Mouse (Mus musculus): ENCODE results near the gene Mtf2. TPM values are rescaled to one million over a fixed set of nuclear protein-coding genes. Genes with fewer than 3 reads are reported as not detected.
"Not testable (repeated sequence)": the region's sequence is repeated elsewhere in the genome, so short reads cannot be mapped to it uniquely, and the experiment has no call there.

Gene Mtf2
- polyA plus RNA-seq, 1 experiment from 2014 or later: 27.3 TPM

- no peak overlapping the region for H3K9ac ChIP-seq (ENCODE audit: low read depth, low read length)
- H3K4me3 ChIP-seq (ENCODE audit: low read depth, low read length): no peak overlapping the region
- H3K4me1 ChIP-seq (ENCODE audit: control insufficient read depth, low read depth, low read length): no peaks in the 10 kb centered on the region
- no peaks in the 10 kb centered on the region for H3K27me3 ChIP-seq (ENCODE audit: control insufficient read depth, insufficient read depth, low read depth, low read length)
- no peak overlapping the region for H3K27ac ChIP-seq (ENCODE audit: low read length)
- no peak for ATAC-seq (ENCODE audit: low read depth)
- WGBS (ENCODE audit: insufficient replicate concordance): 42% methylated on average over 2 of the region's 2 CpGs
- no peaks in the 10 kb centered on the region for H3K36me3 ChIP-seq (ENCODE audit: control insufficient read depth, insufficient read depth)
- H3K9me3 ChIP-seq (replicated peaks; ENCODE audit: control insufficient read depth, low read length): no peaks in the 10 kb centered on the region
- no peak overlapping the region for H3K4me2 ChIP-seq (ENCODE audit: low read depth, low read length)
These were observed 30.0 kb upstream of the Mtf2 start for GRCm38 (mm10) chr5:108035523-108035922.

- ATAC-seq (ENCODE audit: low read depth): no peak
- 69% methylated on average over 5 of the region's 5 CpGs for WGBS (ENCODE audit: insufficient replicate concordance)
- Histone ChIP-seq H3K36me3 (ENCODE audit: control insufficient read depth, insufficient read depth) (no peaks in the 10 kb centered on the region), H3K4me1 (ENCODE audit: control insufficient read depth, low read depth, low read length) (no peaks in the 10 kb centered on the region), H3K27me3 (ENCODE audit: control insufficient read depth, insufficient read depth, low read depth, low read length) (no peaks in the 10 kb centered on the region), H3K9me3 (replicated peaks; ENCODE audit: control insufficient read depth, low read length) (no peaks in the 10 kb centered on the region), H3K9ac (ENCODE audit: low read depth, low read length) (no peak overlapping the region), H3K4me2 (ENCODE audit: low read depth, low read length) (no peak overlapping the region), H3K4me3 (ENCODE audit: low read depth, low read length) (no peak overlapping the region), H3K27ac (ENCODE audit: low read length) (no peak overlapping the region)
These were observed 23.4 kb upstream of the Mtf2 start for GRCm38 (mm10) chr5:108042061-108042460.

GRCm38 (mm10) chr5:108043908-108044307 lies 21.6 kb upstream of the Mtf2 start:
- H3K9ac ChIP-seq (ENCODE audit: low read depth, low read length): no peak overlapping the region
- H3K27ac ChIP-seq (ENCODE audit: low read length): no peak overlapping the region
- no peaks in the 10 kb centered on the region for H3K9me3 ChIP-seq (replicated peaks; ENCODE audit: control insufficient read depth, low read length)
- no peak overlapping the region for H3K4me2 ChIP-seq (ENCODE audit: low read depth, low read length)
- no peaks in the 10 kb centered on the region for H3K27me3 ChIP-seq (ENCODE audit: control insufficient read depth, insufficient read depth, low read depth, low read length)
- H3K4me3 ChIP-seq (ENCODE audit: low read depth, low read length): no peak overlapping the region
- 67% methylated on average over 1 of the region's 1 CpGs for WGBS (ENCODE audit: insufficient replicate concordance)
- H3K4me1 ChIP-seq (ENCODE audit: control insufficient read depth, low read depth, low read length): no peaks in the 10 kb centered on the region
- no peaks in the 10 kb centered on the region for H3K36me3 ChIP-seq (ENCODE audit: control insufficient read depth, insufficient read depth)
- no peak for ATAC-seq (ENCODE audit: low read depth)

GRCm38 (mm10) chr5:108049711-108050268 lies 15.7 kb upstream of the Mtf2 start:
- Histone ChIP-seq H3K4me3 (ENCODE audit: low read depth, low read length) (no peak overlapping the region), H3K27ac (ENCODE audit: low read length) (no peak overlapping the region), H3K4me2 (ENCODE audit: low read depth, low read length) (no peak overlapping the region), H3K9me3 (replicated peaks; ENCODE audit: control insufficient read depth, low read length) (no peaks in the 10 kb centered on the region), H3K27me3 (ENCODE audit: control insufficient read depth, insufficient read depth, low read depth, low read length) (no peaks in the 10 kb centered on the region), H3K9ac (ENCODE audit: low read depth, low read length) (no peak overlapping the region), H3K4me1 (ENCODE audit: control insufficient read depth, low read depth, low read length) (no peaks in the 10 kb centered on the region), H3K36me3 (ENCODE audit: control insufficient read depth, insufficient read depth) (no peaks in the 10 kb centered on the region)
- WGBS (ENCODE audit: insufficient replicate concordance): 23% methylated on average over 3 of the region's 3 CpGs
- ATAC-seq (ENCODE audit: low read depth): no peak

GRCm38 (mm10) chr5:108051026-108051425 lies 14.4 kb upstream of the Mtf2 start:
- WGBS (ENCODE audit: insufficient replicate concordance): 69% methylated on average over 2 of the region's 2 CpGs
- H3K36me3 ChIP-seq (ENCODE audit: control insufficient read depth, insufficient read depth): no peaks in the 10 kb centered on the region
- H3K9me3 ChIP-seq (replicated peaks; ENCODE audit: control insufficient read depth, low read length): no peaks in the 10 kb centered on the region
- H3K4me2 ChIP-seq (ENCODE audit: low read depth, low read length): no peak overlapping the region
- H3K9ac ChIP-seq (ENCODE audit: low read depth, low read length): no peak overlapping the region
- no peaks in the 10 kb centered on the region for H3K4me1 ChIP-seq (ENCODE audit: control insufficient read depth, low read depth, low read length)
- H3K4me3 ChIP-seq (ENCODE audit: low read depth, low read length): no peak overlapping the region
- H3K27me3 ChIP-seq (ENCODE audit: control insufficient read depth, insufficient read depth, low read depth, low read length): no peaks in the 10 kb centered on the region
- H3K27ac ChIP-seq (ENCODE audit: low read length): no peak overlapping the region
- no peak for ATAC-seq (ENCODE audit: low read depth)

- H3K27me3 ChIP-seq (ENCODE audit: control insufficient read depth, insufficient read depth, low read depth, low read length); H3K36me3 ChIP-seq (ENCODE audit: control insufficient read depth, insufficient read depth); H3K9ac ChIP-seq (ENCODE audit: low read depth, low read length); H3K4me1 ChIP-seq (ENCODE audit: control insufficient read depth, low read depth, low read length); ATAC-seq (ENCODE audit: low read depth); H3K4me2 ChIP-seq (ENCODE audit: low read depth, low read length); H3K4me3 ChIP-seq (ENCODE audit: low read depth, low read length); H3K9me3 ChIP-seq (replicated peaks; ENCODE audit: control insufficient read depth, low read length); H3K27ac ChIP-seq (ENCODE audit: low read length): not testable (repeated sequence)
- 76% methylated on average over 9 of the region's 9 CpGs for WGBS (ENCODE audit: insufficient replicate concordance)
These were observed 13.7 kb upstream of the Mtf2 start for GRCm38 (mm10) chr5:108051727-108052126.

GRCm38 (mm10) chr5:108052200-108052599 lies 13.3 kb upstream of the Mtf2 start:
- Histone ChIP-seq H3K36me3 (ENCODE audit: control insufficient read depth, insufficient read depth) (no peaks in the 10 kb centered on the region), H3K4me1 (ENCODE audit: control insufficient read depth, low read depth, low read length) (no peaks in the 10 kb centered on the region), H3K9ac (ENCODE audit: low read depth, low read length) (no peak overlapping the region), H3K27me3 (ENCODE audit: control insufficient read depth, insufficient read depth, low read depth, low read length) (no peaks in the 10 kb centered on the region), H3K4me3 (ENCODE audit: low read depth, low read length) (no peak overlapping the region), H3K9me3 (replicated peaks; ENCODE audit: control insufficient read depth, low read length) (no peaks in the 10 kb centered on the region), H3K27ac (ENCODE audit: low read length) (no peak overlapping the region), H3K4me2 (ENCODE audit: low read depth, low read length) (no peak overlapping the region)
- ATAC-seq (ENCODE audit: low read depth): no peak
- 71% methylated on average over 1 of the region's 1 CpGs for WGBS (ENCODE audit: insufficient replicate concordance)

- Histone ChIP-seq H3K4me2 (ENCODE audit: low read depth, low read length) (no peak overlapping the region), H3K36me3 (ENCODE audit: control insufficient read depth, insufficient read depth) (no peaks in the 10 kb centered on the region), H3K27ac (ENCODE audit: low read length) (no peak overlapping the region), H3K27me3 (ENCODE audit: control insufficient read depth, insufficient read depth, low read depth, low read length) (no peaks in the 10 kb centered on the region), H3K9me3 (replicated peaks; ENCODE audit: control insufficient read depth, low read length) (no peaks in the 10 kb centered on the region), H3K9ac (ENCODE audit: low read depth, low read length) (no peak overlapping the region), H3K4me1 (ENCODE audit: control insufficient read depth, low read depth, low read length) (no peaks in the 10 kb centered on the region), H3K4me3 (ENCODE audit: low read depth, low read length) (no peak overlapping the region)
- no peak for ATAC-seq (ENCODE audit: low read depth)
- 62% methylated on average over 6 of the region's 6 CpGs for WGBS (ENCODE audit: insufficient replicate concordance)
These were observed 11.9 kb upstream of the Mtf2 start for GRCm38 (mm10) chr5:108053566-108053965.

- Histone ChIP-seq H3K9ac (ENCODE audit: low read depth, low read length) (no peak overlapping the region), H3K9me3 (replicated peaks; ENCODE audit: control insufficient read depth, low read length) (no peaks in the 10 kb centered on the region), H3K4me2 (ENCODE audit: low read depth, low read length) (no peak overlapping the region), H3K4me3 (ENCODE audit: low read depth, low read length) (no peak overlapping the region), H3K4me1 (ENCODE audit: control insufficient read depth, low read depth, low read length) (no peaks in the 10 kb centered on the region), H3K36me3 (ENCODE audit: control insufficient read depth, insufficient read depth) (no peaks in the 10 kb centered on the region), H3K27ac (ENCODE audit: low read length) (no peak overlapping the region), H3K27me3 (ENCODE audit: control insufficient read depth, insufficient read depth, low read depth, low read length) (no peaks in the 10 kb centered on the region)
- no peak for ATAC-seq (ENCODE audit: low read depth)
- WGBS (ENCODE audit: insufficient replicate concordance): 83% methylated on average over 9 of the region's 9 CpGs
These were observed 5.1 kb upstream of the Mtf2 start for GRCm38 (mm10) chr5:108060413-108060812.

All from liver, embryonic 16.5 days (tissue).